Mouse (Mus musculus) embryonic stem cell, embryonic (primary cell): ENCODE measurements around the gene Dctd.

Source experiments
- CTCF ChIA-PET, 4 experiments: fragments of 300-600 bp in 2 of 4; fragments of 350-600 bp in 2 of 4; sonication (Branson Sonifier 250); formaldehyde crosslinking; loops; one replicate each; lab custom pipeline; 2022; ENCODE audit warnings: inconsistent platforms in 2 of 4; lab: Charles Lee
- POLR2A ChIA-PET, 4 experiments: fragments of 300-600 bp in 2 of 4; fragments of 350-600 bp in 2 of 4; sonication (Branson Sonifier 250); formaldehyde crosslinking; loops; one replicate each; lab custom pipeline; 2022; ENCODE audit warnings: antibody characterized with exemption in 4 of 4, inconsistent platforms in 1 of 4; lab: Charles Lee

Dctd gene

GRCm38 (mm10) chr8:48098792-48099191, at the start of gene Dctd:
Gene Dctd, plus strand, starts transcription at chr8:48099092.
- POLR2A ChIA-PET: interaction anchor here in 1 of 4 experiments (1.3 kb wide), 1 partner anchor 12 kb away, joined by 5 read pairs; no protein-coding TSS in a partner anchor

GRCm38 (mm10) chr8:48053611-48054010, 45.3 kb upstream of the Dctd start:
- CTCF ChIA-PET: no interaction called here
- POLR2A ChIA-PET: interaction anchor here in 2 of 4 experiments (0.5 to 0.9 kb wide), 2 partner anchors 38 to 79 kb away, joined by 5 to 6 read pairs; no protein-coding TSS in a partner anchor

More at GRCm38 (mm10) chr8:48098792-48099191, at the start of gene Dctd:
- CTCF ChIA-PET: no interaction called here

GRCm38 (mm10) chr8:48063526-48064072, 35.3 kb upstream of the Dctd start:
- ChIA-PET CTCF (interaction anchor here in 1 of 4 experiments (0.6 kb wide), 1 partner anchor 349 kb away, joined by 3 read pairs; no protein-coding TSS in a partner anchor), POLR2A (no interaction called here)

- POLR2A ChIA-PET: no interaction called here
- CTCF ChIA-PET: no interaction called here
These were observed 24.7 kb upstream of the Dctd start for GRCm38 (mm10) chr8:48074149-48074548.

- ChIA-PET CTCF (no interaction called here), POLR2A (interaction anchor here in 2 of 4 experiments (0.6 to 0.7 kb wide), 3 partner anchors 16 to 209 kb away, joined by 3 to 6 read pairs (median 4); no protein-coding TSS in a partner anchor)
These were observed 16.5 kb upstream of the Dctd start for GRCm38 (mm10) chr8:48082343-48082742.

GRCm38 (mm10) chr8:48090661-48091060, 8.2 kb upstream of the Dctd start:
- CTCF ChIA-PET: no interaction called here
- POLR2A ChIA-PET: no interaction called here

- CTCF ChIA-PET: no interaction called here
- POLR2A ChIA-PET: no interaction called here
These were observed 3.5 kb upstream of the Dctd start for GRCm38 (mm10) chr8:48095378-48095777.

GRCm38 (mm10) chr8:48097131-48097794, 1.6 kb upstream of the Dctd start:
- ChIA-PET CTCF (interaction anchor here (0.5 to 1.3 kb wide), 10 partner anchors 13 to 656 kb away, joined by 3 to 4 read pairs (median 3); no protein-coding TSS in a partner anchor), POLR2A (interaction anchor here (0.6 to 1.9 kb wide), 11 partner anchors 12 to 709 kb away, joined by 3 to 7 read pairs (median 5); no protein-coding TSS in a partner anchor)

GRCm38 (mm10) chr8:48098081-48098639, 732 bp upstream of the Dctd start:
- CTCF ChIA-PET: interaction anchor here in 2 of 4 experiments (0.5 to 1.3 kb wide), 7 partner anchors 12 to 655 kb away, joined by 3 to 4 read pairs (median 3); no protein-coding TSS in a partner anchor
- POLR2A ChIA-PET: interaction anchor here (0.6 to 1.8 kb wide), 9 partner anchors 12 to 708 kb away, joined by 3 to 6 read pairs (median 5); no protein-coding TSS in a partner anchor

- CTCF ChIA-PET: no interaction called here
These were observed 1.4 kb downstream of the Dctd start for GRCm38 (mm10) chr8:48100100-48100787.

GRCm38 (mm10) chr8:48109373-48109855, 10.5 kb downstream of the Dctd start:
- ChIA-PET CTCF (interaction anchor here in 1 of 4 experiments (0.8 to 1.0 kb wide), 2 partner anchors 12 to 93 kb away, joined by 3 to 4 read pairs; no protein-coding TSS in a partner anchor), POLR2A (interaction anchor here in 3 of 4 experiments (0.7 to 3.1 kb wide), 19 partner anchors 9 to 432 kb away, joined by 3 to 30 read pairs (median 6); no protein-coding TSS in a partner anchor)

More at GRCm38 (mm10) chr8:48100100-48100787, 1.4 kb downstream of the Dctd start:
- POLR2A ChIA-PET: interaction anchor here in 2 of 4 experiments (1.4 to 1.9 kb wide), 2 partner anchors 10 kb away, joined by 6 to 9 read pairs; no protein-coding TSS in a partner anchor

- CTCF ChIA-PET: interaction anchor here in 1 of 4 experiments (0.8 to 1.0 kb wide), 2 partner anchors 13 to 94 kb away, joined by 3 to 4 read pairs; no protein-coding TSS in a partner anchor
- POLR2A ChIA-PET: interaction anchor here in 3 of 4 experiments (0.6 to 3.1 kb wide), 28 partner anchors 10 to 432 kb away, joined by 3 to 30 read pairs (median 4); partner anchors contain the start of gene Dctd (in 1 of the 3)
These were observed 11.2 kb downstream of the Dctd start for GRCm38 (mm10) chr8:48109856-48110780.

- CTCF ChIA-PET: no interaction called here
- POLR2A ChIA-PET: interaction anchor here in 2 of 4 experiments (1.2 to 1.9 kb wide), 2 partner anchors 19 kb away, joined by 3 to 4 read pairs; no protein-coding TSS in a partner anchor
These were observed 15.7 kb downstream of the Dctd start for GRCm38 (mm10) chr8:48114591-48114990.

GRCm38 (mm10) chr8:48122991-48123390, 24.1 kb downstream of the Dctd start:
- CTCF ChIA-PET: interaction anchor here in 1 of 4 experiments (0.6 kb wide), 1 partner anchor 276 kb away, joined by 8 read pairs; no protein-coding TSS in a partner anchor
- POLR2A ChIA-PET: interaction anchor here in 1 of 4 experiments (0.8 kb wide), 1 partner anchor 15 kb away, joined by 3 read pairs; no protein-coding TSS in a partner anchor

GRCm38 (mm10) chr8:48124857-48125256, 26.0 kb downstream of the Dctd start:
- POLR2A ChIA-PET: interaction anchor here in 1 of 4 experiments (4.8 kb wide), 1 partner anchor 15 kb away, joined by 30 read pairs; no protein-coding TSS in a partner anchor
- CTCF ChIA-PET: no interaction called here

- CTCF ChIA-PET: no interaction called here
- POLR2A ChIA-PET: interaction anchor here in 2 of 4 experiments (0.9 to 4.8 kb wide), 9 partner anchors 8 to 152 kb away, joined by 3 to 30 read pairs (median 4); no protein-coding TSS in a partner anchor
These were observed 28.1 kb downstream of the Dctd start for GRCm38 (mm10) chr8:48126954-48127353.

GRCm38 (mm10) chr8:48130266-48130665, 31.4 kb downstream of the Dctd start:
- ChIA-PET POLR2A (interaction anchor here in 1 of 4 experiments (0.6 kb wide), 1 partner anchor 20 kb away, joined by 4 read pairs; no protein-coding TSS in a partner anchor), CTCF (no interaction called here)
